Mouse (Mus musculus) embryo, embryonic 10 days (tissue): ENCODE data around the gene Gstp3.
"Not testable (repeated sequence)": the region's sequence is repeated elsewhere in the genome, so short reads cannot be mapped to it uniquely, and the experiment has no call there.

Experiments used
- DNase-seq: peaks from one replicate; pipeline ENCODE4 v3.0.0-alpha.2; 2015; ENCODE audit warnings: low spot score

Gstp3 gene

GRCm38 (mm10) chr19:4090446-4090845, 31.1 kb upstream of the Gstp3 start:
- no peak for DNase-seq

- DNase-seq: no peak
Observed at GRCm38 (mm10) chr19:4089128-4089527, 29.8 kb upstream of the Gstp3 start.

GRCm38 (mm10) chr19:4088146-4088545, 28.8 kb upstream of the Gstp3 start:
- DNase-seq: no peak

- DNase-seq: no peak
Observed at GRCm38 (mm10) chr19:4087090-4087489, 27.7 kb upstream of the Gstp3 start.

- no peak for DNase-seq
Observed at GRCm38 (mm10) chr19:4086156-4086555, 26.8 kb upstream of the Gstp3 start.

- DNase-seq: no peak
Observed at GRCm38 (mm10) chr19:4084984-4085383, 25.6 kb upstream of the Gstp3 start.

- DNase-seq: no peak
Observed at GRCm38 (mm10) chr19:4083826-4084225, 24.5 kb upstream of the Gstp3 start.

GRCm38 (mm10) chr19:4083316-4083715, 23.9 kb upstream of the Gstp3 start:
- DNase-seq: no peak

GRCm38 (mm10) chr19:4082219-4082965, 23.0 kb upstream of the Gstp3 start:
- DNase-seq: no peak

- no peak for DNase-seq
Observed at GRCm38 (mm10) chr19:4081394-4081793, 22.0 kb upstream of the Gstp3 start, which contains the start of gene Cabp2. TSS of gene Cabp2 (plus strand) at chr19:4081578.

GRCm38 (mm10) chr19:4080511-4081009, 21.2 kb upstream of the Gstp3 start:
- DNase-seq: no peak

GRCm38 (mm10) chr19:4079594-4079993, 20.2 kb upstream of the Gstp3 start:
- DNase-seq: no peak

GRCm38 (mm10) chr19:4075531-4075930, 16.2 kb upstream of the Gstp3 start:
- no peak for DNase-seq

GRCm38 (mm10) chr19:4072706-4073424, 13.5 kb upstream of the Gstp3 start:
- no peak for DNase-seq

- no peak for DNase-seq
Observed at GRCm38 (mm10) chr19:4071406-4071805, 12.0 kb upstream of the Gstp3 start.

GRCm38 (mm10) chr19:4070756-4071155, 11.4 kb upstream of the Gstp3 start:
- no peak for DNase-seq

GRCm38 (mm10) chr19:4070311-4070710, 10.9 kb upstream of the Gstp3 start:
- no peak for DNase-seq

GRCm38 (mm10) chr19:4068717-4069410, 9.5 kb upstream of the Gstp3 start:
- no peak for DNase-seq

GRCm38 (mm10) chr19:4068242-4068641, 8.9 kb upstream of the Gstp3 start:
- not testable (repeated sequence) for DNase-seq

- DNase-seq: no peak
Observed at GRCm38 (mm10) chr19:4066877-4067276, 7.5 kb upstream of the Gstp3 start.

GRCm38 (mm10) chr19:4066280-4066679, 6.9 kb upstream of the Gstp3 start:
- no peak for DNase-seq

- not testable (repeated sequence) for DNase-seq
Observed at GRCm38 (mm10) chr19:4064501-4064900, 5.1 kb upstream of the Gstp3 start.

- not testable (repeated sequence) for DNase-seq
Observed at GRCm38 (mm10) chr19:4063357-4063756, 4.0 kb upstream of the Gstp3 start.
